Mouse (Mus musculus) cerebellum, adult 2 months (tissue): ENCODE data around the gene Kazn.

ENCODE experiments used
- CTCF ChIP-seq: fragments of 200-500 bp; IDR thresholded peaks from 2 replicates; pipeline ENCODE4 v1.5.1; 2011; ENCODE audit warnings: low read depth, mild to moderate bottlenecking, control low read depth, low read length, moderate library complexity, borderline replicate concordance; ENCODE audit not compliant: insufficient read depth
- POLR2A ChIP-seq: fragments of 200-500 bp; IDR thresholded peaks from 2 replicates; pipeline ENCODE4 v1.6.1; 2011; ENCODE audit warnings: low read length, control low read depth, borderline replicate concordance; ENCODE audit not compliant: insufficient read depth

GRCm38 (mm10) chr4:142075931-142076330 is 163.3 kb downstream of the Kazn start:
- TF ChIP-seq POLR2A (no peak), CTCF (no peak)
